1 mouse cellular context compared by ENCODE assay signal in genomic region chr10:128008207-128008889, GRCm38 (mm10).
TF ChIP-seq lines count a peak whose summit lies in the region.

No protein-coding gene starts in this region.

TF ChIP-seq in MEL, 35 proteins besides CTCF, POLR2A, EP300 and RAD21 (continued from another document):
- no peak for TF ChIP-seq E2F4 (IDR thresholded peaks at IDR 0.05; ENCODE audit: borderline replicate concordance, low read depth, low read length)
- no peak for TF ChIP-seq UBTF (IDR thresholded peaks at IDR 0.05; ENCODE audit: borderline replicate concordance, insufficient read depth, low read depth, low read length)
- peak; percentile 88 for TF ChIP-seq SMC3 (IDR thresholded peaks at IDR 0.05; ENCODE audit: low read depth, low read length)
- no peak for TF ChIP-seq TBP (IDR thresholded peaks at IDR 0.05; ENCODE audit: low read depth, low read length)
- TF ChIP-seq GABPA (IDR thresholded peaks at IDR 0.05; ENCODE audit: low read depth, low read length) = no peak
- peak; percentile 84 for TF ChIP-seq ZC3H11A (IDR thresholded peaks at IDR 0.05; ENCODE audit: low read depth, low read length)
- no peak for TF ChIP-seq GATA1 (IDR thresholded peaks at IDR 0.05; ENCODE audit: low read depth, low read length)
- no peak for TF ChIP-seq TAL1 (IDR thresholded peaks at IDR 0.05; ENCODE audit: low read length)
- 0 out of 2 replicates have a peak, but pooled peaks have one; percentile 18 for TF ChIP-seq HCFC1 (IDR thresholded peaks at IDR 0.05; ENCODE audit: low read depth, low read length)
